Mouse (Mus musculus): ENCODE results near the gene Csnk1g1. TPM values are rescaled to one million over a fixed set of nuclear protein-coding genes. Genes with fewer than 3 reads are reported as not detected.

Csnk1g1 gene
- polyA plus RNA-seq, 1 experiment: 12.4 TPM

DNA sequence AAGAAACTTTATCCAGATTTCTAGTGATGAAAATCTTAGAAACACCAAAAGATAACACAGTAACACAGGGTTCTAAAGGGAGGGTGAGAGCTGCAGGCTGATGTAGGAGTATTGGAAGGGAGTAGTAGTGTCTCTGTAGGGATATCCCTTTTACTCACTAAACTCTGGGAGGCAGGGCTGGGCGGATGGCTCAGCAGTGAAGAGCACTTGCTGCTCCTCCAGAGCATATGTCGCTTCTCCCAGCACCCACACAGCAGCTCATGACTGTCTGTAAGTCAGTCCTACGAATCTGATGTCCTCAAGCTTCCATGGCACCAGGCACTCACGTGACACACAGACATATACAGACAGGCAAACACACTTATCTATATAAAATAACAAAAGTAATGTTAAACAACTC, 129.4 kb downstream of the Csnk1g1 start:
- TF ChIP-seq POLR2A (IDR thresholded peaks at IDR 0.05; ENCODE audit: control insufficient read depth, extremely low read depth, insufficient read depth, low read length, poor library complexity) (no peak), CTCF (IDR thresholded peaks at IDR 0.05; ENCODE audit: borderline replicate concordance, control insufficient read depth, extremely low read depth, insufficient read depth, low read length, poor library complexity) (no peak)
- no peaks in the 10 kb centered on the region for H3K4me1 ChIP-seq (replicated peaks; ENCODE audit: control insufficient read depth, insufficient read depth, low read length)
- H3K4me3 ChIP-seq (ENCODE audit: control insufficient read depth, insufficient read depth, low read length): no peak overlapping the region
- no peak overlapping the region for H3K27ac ChIP-seq (ENCODE audit: control insufficient read depth, insufficient read depth, low read length)
- 97% methylated on average over 4 of the region's 4 CpGs for WGBS
- no peak for DNase-seq
- H3K36me3 ChIP-seq (ENCODE audit: control insufficient read depth, insufficient read depth, low read length): peaks cover 9% of the 10 kb centered on the region
- H3K27me3 ChIP-seq (ENCODE audit: control insufficient read depth, insufficient read depth, low read length): no peaks in the 10 kb centered on the region; the same call in 1 of the 2 replicates

DNA sequence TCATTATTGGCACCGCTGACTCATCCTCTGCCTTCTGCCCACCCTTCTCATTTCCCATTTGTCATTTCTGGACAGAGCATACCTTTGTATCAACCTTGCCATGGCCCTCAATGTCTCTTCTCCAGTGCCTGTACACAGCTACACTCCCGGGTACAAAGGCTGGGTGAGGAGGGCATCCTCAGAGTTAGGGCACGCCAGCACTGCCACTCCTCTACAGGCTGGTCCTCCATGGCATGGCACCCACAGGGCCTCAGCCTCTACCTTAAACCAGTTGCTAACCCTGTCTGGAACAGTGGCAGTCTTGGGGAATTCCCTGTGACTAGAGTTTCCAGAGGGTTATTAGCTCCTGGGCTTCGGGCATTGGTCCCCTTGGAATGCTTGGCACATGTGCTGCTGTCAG, 129.9 kb downstream of the Csnk1g1 start:
- peaks cover 9% of the 10 kb centered on the region for H3K36me3 ChIP-seq (ENCODE audit: control insufficient read depth, insufficient read depth, low read length)
- TF ChIP-seq CTCF (IDR thresholded peaks at IDR 0.05; ENCODE audit: borderline replicate concordance, control insufficient read depth, extremely low read depth, insufficient read depth, low read length, poor library complexity) (no peak), POLR2A (IDR thresholded peaks at IDR 0.05; ENCODE audit: control insufficient read depth, extremely low read depth, insufficient read depth, low read length, poor library complexity) (no peak)
- H3K27me3 ChIP-seq (ENCODE audit: control insufficient read depth, insufficient read depth, low read length): no peaks in the 10 kb centered on the region; the same call in 1 of the 2 replicates
- WGBS: 96% methylated on average over 4 of the region's 4 CpGs
- no peak for DNase-seq
- H3K27ac ChIP-seq (ENCODE audit: control insufficient read depth, insufficient read depth, low read length): no peak overlapping the region
- no peaks in the 10 kb centered on the region for H3K4me1 ChIP-seq (replicated peaks; ENCODE audit: control insufficient read depth, insufficient read depth, low read length)
- H3K4me3 ChIP-seq (ENCODE audit: control insufficient read depth, insufficient read depth, low read length): no peak overlapping the region

DNA sequence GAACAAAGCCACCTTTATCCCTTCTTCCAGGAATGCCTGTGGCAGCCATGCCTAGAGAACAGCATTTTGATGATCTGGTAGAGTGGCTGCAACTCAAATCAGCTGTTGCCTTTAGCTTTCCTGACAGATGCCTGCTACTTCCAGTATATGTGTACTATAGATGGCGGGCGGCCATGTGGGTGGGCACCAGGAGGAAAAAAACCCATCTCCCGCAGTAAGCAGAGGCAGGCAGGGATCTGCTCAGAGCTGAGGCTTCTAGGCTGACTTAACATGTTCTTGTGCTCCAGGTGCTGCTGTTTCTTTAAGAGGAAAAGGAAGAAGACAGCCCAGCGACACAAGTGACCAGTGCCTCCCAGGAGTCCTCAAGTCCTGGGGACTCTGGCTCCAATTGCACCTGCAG, 130.6 kb downstream of the Csnk1g1 start:
- WGBS: 92% methylated on average over 4 of the region's 4 CpGs

DNA sequence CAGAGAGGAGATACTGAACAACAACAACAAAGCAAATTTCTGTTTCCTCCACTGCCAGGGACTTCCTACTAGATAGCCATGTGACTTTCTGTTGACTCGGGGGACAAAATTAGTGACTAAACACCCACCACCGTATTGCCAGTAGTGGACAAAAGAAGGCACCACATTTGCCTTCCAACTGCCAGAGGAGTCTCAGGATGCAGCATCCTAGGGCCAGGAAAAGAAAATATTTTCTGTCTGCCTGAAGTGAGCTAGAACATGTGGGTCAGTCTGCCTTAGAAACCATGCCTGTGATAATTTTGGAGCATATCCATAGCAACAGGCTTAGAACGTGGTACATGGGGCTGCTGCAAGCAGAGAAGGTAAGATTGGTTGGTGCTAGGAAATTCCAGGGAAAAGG, 132.1 kb downstream of the Csnk1g1 start:
- no peak for TF ChIP-seq CTCF (IDR thresholded peaks at IDR 0.05; ENCODE audit: borderline replicate concordance, control insufficient read depth, extremely low read depth, insufficient read depth, low read length, poor library complexity)
- TF ChIP-seq POLR2A (IDR thresholded peaks at IDR 0.05; ENCODE audit: control insufficient read depth, extremely low read depth, insufficient read depth, low read length, poor library complexity): no peak
- Histone ChIP-seq H3K4me3 (ENCODE audit: control insufficient read depth, insufficient read depth, low read length) (no peak overlapping the region), H3K36me3 (ENCODE audit: control insufficient read depth, insufficient read depth, low read length) (peaks cover 9% of the 10 kb centered on the region), H3K27me3 (ENCODE audit: control insufficient read depth, insufficient read depth, low read length) (no peaks in the 10 kb centered on the region; the same call in 1 of the 2 replicates), H3K27ac (ENCODE audit: control insufficient read depth, insufficient read depth, low read length) (no peak overlapping the region), H3K4me1 (replicated peaks; ENCODE audit: control insufficient read depth, insufficient read depth, low read length) (no peaks in the 10 kb centered on the region)
- WGBS: 93% methylated on average over 3 of the region's 3 CpGs
- DNase-seq: no peak

More for the DNA sequence above, 130.6 kb downstream of the Csnk1g1 start:
- Histone ChIP-seq H3K27me3 (ENCODE audit: control insufficient read depth, insufficient read depth, low read length) (no peaks in the 10 kb centered on the region; the same call in 1 of the 2 replicates), H3K27ac (ENCODE audit: control insufficient read depth, insufficient read depth, low read length) (no peak overlapping the region), H3K36me3 (ENCODE audit: control insufficient read depth, insufficient read depth, low read length) (peaks cover 9% of the 10 kb centered on the region), H3K4me3 (ENCODE audit: control insufficient read depth, insufficient read depth, low read length) (no peak overlapping the region), H3K4me1 (replicated peaks; ENCODE audit: control insufficient read depth, insufficient read depth, low read length) (no peaks in the 10 kb centered on the region)
- TF ChIP-seq CTCF (IDR thresholded peaks at IDR 0.05; ENCODE audit: borderline replicate concordance, control insufficient read depth, extremely low read depth, insufficient read depth, low read length, poor library complexity): no peak
- no peak for TF ChIP-seq POLR2A (IDR thresholded peaks at IDR 0.05; ENCODE audit: control insufficient read depth, extremely low read depth, insufficient read depth, low read length, poor library complexity)
- DNase-seq: no peak

DNA sequence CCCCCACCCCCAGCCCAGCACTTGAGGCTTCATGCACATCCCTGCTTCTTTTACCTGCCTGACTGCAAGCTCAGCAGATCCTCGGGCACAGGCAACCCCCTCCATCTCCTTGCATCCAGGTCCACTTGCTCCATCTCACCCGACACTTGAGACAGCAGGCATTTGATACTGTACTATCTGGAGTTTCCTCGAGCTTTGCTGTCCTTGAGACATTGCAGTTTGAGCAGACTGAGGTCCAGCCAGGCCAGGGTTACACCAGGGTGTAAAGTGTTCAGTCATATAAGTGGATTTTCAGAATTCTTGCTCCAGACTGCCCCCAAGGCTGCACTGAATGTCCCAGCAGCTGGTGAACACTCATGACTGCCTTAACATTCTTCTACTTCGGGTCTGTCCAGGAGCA, 133.6 kb downstream of the Csnk1g1 start:
- Histone ChIP-seq H3K27ac (ENCODE audit: control insufficient read depth, insufficient read depth, low read length) (no peak overlapping the region), H3K27me3 (ENCODE audit: control insufficient read depth, insufficient read depth, low read length) (no peaks in the 10 kb centered on the region; the same call in 1 of the 2 replicates), H3K4me1 (replicated peaks; ENCODE audit: control insufficient read depth, insufficient read depth, low read length) (no peaks in the 10 kb centered on the region), H3K4me3 (ENCODE audit: control insufficient read depth, insufficient read depth, low read length) (no peak overlapping the region), H3K36me3 (ENCODE audit: control insufficient read depth, insufficient read depth, low read length) (peaks cover 9% of the 10 kb centered on the region; the same call in 1 of the 2 replicates)
- TF ChIP-seq CTCF (IDR thresholded peaks at IDR 0.05; ENCODE audit: borderline replicate concordance, control insufficient read depth, extremely low read depth, insufficient read depth, low read length, poor library complexity) (no peak), POLR2A (IDR thresholded peaks at IDR 0.05; ENCODE audit: control insufficient read depth, extremely low read depth, insufficient read depth, low read length, poor library complexity) (no peak)
- no peak for DNase-seq
- 93% methylated on average over 4 of the region's 4 CpGs for WGBS

DNA sequence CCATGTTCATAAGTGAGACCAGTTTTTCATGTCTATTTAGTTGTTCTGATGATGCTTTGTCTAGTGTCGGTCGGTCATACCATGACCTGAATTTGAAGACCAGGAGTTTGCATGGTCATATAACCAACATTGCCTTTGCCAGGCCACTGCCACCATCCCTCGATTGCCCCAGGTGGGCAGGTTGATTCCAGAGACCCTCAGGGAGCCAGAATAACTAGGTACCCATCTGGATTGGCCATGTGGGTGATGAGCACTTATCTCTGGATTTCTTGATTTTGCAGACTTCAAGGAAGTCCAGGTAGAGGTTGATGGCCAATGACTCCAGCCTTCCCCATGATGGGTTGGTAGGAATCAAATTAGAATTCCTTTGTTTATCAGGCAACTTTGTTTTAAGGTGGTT, 134.5 kb downstream of the Csnk1g1 start:
- WGBS: 97% methylated on average over 3 of the region's 3 CpGs
- H3K4me3 ChIP-seq (ENCODE audit: control insufficient read depth, insufficient read depth, low read length): no peak overlapping the region

More for the DNA sequence above, 134.5 kb downstream of the Csnk1g1 start:
- no peaks in the 10 kb centered on the region for H3K4me1 ChIP-seq (replicated peaks; ENCODE audit: control insufficient read depth, insufficient read depth, low read length)
- H3K27ac ChIP-seq (ENCODE audit: control insufficient read depth, insufficient read depth, low read length): no peak overlapping the region
- no peak for DNase-seq
- peaks cover 9% of the 10 kb centered on the region; the same call in 1 of the 2 replicates for H3K36me3 ChIP-seq (ENCODE audit: control insufficient read depth, insufficient read depth, low read length)
- TF ChIP-seq POLR2A (IDR thresholded peaks at IDR 0.05; ENCODE audit: control insufficient read depth, extremely low read depth, insufficient read depth, low read length, poor library complexity) (no peak), CTCF (IDR thresholded peaks at IDR 0.05; ENCODE audit: borderline replicate concordance, control insufficient read depth, extremely low read depth, insufficient read depth, low read length, poor library complexity) (no peak)
- H3K27me3 ChIP-seq (ENCODE audit: control insufficient read depth, insufficient read depth, low read length): no peaks in the 10 kb centered on the region; the same call in 1 of the 2 replicates
